Mouse (Mus musculus) testis, postnatal 10 days (tissue): ENCODE data around the gene Krt28.
A peak's percentile ranks its signal among the peaks of the same experiment; 100 is the strongest.

Source experiments
- DNase-seq: peaks from one replicate; pipeline ENCODE4 v3.0.0; 2021; ENCODE audit warnings: low spot score

Gene Krt28

GRCm38 (mm10) chr11:99374803-99375202, at the start of gene Krt28:
Gene Krt28, minus strand, starts transcription at chr11:99374903.
- no peak for DNase-seq

GRCm38 (mm10) chr11:99422159-99422558, 47.5 kb upstream of the Krt28 start, which contains the start of gene Krt12:
Gene Krt12, minus strand, starts transcription at chr11:99422259.
- no peak for DNase-seq

GRCm38 (mm10) chr11:99420586-99420985, 45.9 kb upstream of the Krt28 start:
- DNase-seq, result no peak

GRCm38 (mm10) chr11:99417819-99418218, 43.1 kb upstream of the Krt28 start:
- no peak for DNase-seq

DNA sequence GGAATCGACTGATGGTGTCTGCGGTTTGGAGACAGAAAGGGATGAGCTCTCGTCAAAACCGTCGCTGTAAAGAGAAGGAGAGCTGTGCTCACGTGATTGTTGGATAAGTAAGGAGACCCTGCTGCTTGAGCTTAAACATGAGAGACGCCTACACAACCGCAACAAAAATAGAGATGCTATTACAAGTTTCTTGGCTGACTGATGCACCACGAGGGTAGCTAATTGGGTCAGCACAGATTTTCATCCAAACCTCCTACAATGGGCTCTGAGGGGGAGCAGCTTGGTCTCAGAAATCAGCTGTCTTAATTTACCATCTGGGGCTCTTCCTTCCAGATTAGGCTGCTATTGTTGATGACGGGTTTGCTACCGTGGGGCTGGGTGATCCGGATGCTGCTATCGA, 42.2 kb upstream of the Krt28 start:
- no peak for DNase-seq

DNA sequence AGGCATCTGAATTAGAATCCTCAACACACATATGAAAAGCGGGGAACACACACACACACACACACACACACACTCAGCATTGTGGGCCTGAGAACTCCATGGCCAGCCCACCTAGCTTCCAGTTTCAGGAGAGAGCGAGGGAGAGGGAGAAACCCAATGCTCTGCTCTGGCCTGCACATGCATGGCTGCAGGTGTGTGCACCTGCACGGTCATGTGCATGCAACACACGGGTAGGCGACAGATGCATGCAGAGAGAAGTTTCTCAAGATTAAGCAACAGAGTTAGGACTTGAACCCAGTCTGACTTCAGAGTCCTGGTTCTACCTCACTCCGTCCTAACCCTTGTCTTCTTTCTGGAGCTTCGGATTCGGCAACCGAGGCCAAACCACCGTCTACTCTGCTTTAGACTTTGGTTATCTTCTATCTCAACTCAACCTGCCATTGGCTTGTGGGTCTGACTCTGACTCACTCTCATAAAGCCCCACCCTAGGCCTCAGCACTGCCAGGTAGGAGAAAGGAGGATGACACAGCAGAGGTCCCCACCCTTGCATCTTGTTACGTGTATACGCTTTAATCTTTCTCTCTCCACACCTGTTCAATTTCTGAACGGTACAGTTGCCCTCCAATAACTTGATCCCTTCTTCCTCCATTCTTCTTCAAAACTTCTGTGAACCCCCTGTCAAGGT, 39.9 kb upstream of the Krt28 start:
- DNase-seq, result no peak

DNA sequence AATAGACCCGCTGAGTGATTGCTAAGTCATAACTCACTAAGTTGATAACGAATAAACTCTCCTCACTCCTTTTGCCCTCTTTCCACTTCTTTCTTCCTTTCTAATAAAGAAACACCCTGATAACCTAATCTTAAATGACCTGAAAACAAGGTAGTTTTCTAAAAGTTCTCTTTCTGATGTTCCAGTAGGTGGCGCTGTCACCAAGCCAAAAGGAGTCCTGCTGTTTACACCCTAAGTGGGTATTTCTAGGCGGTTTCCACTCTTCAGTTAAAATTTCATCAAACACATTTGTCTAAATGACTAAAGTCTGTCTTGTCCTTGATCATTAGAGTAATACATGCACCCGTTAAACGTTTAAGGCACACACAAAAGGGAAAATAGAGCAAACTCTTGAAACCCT, 38.5 kb upstream of the Krt28 start:
- DNase-seq, result peak; percentile 76

DNA sequence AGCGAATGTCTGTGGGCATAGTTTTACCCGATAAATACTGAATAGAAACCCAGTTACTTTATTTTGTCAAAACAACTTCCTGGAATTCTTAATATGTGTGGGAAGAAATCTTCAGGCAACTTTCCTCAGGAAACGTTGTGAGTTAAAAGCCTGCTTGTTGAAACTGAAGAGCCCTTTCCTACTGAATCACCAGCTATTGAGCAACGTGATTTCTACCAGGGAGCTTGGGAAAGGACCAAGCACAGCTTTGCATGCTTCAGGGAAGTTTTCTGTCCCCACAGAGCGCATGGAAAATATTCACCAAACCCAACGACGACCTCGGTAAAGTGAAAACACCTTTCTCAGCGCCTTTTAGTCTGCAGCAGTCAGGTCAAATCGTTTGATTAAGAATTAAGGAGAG, 31.5 kb upstream of the Krt28 start:
- no peak for DNase-seq

GRCm38 (mm10) chr11:99399956-99400549, 25.4 kb upstream of the Krt28 start:
- no peak for DNase-seq

DNA sequence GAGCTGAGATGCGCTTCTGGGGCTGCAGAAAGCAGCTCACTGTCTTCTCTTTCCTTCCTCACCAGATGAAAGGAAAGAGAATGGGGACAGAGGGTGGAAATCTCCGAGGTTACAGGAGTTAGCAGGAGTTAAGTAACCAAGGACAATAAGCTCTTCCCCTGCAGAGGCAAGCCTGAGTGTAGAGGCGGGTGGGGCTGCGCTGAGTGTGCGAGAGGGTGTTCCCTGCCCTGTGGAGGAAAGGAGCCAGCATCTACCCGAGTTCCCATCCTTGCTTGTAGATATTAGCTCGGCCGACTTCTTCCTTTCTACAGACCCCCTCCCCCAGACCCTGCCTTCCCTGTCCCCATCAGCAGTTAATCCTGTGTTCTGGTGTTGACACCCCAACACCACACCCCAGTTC, 24.1 kb upstream of the Krt28 start:
- DNase-seq, result no peak

- no peak for DNase-seq
Observed at GRCm38 (mm10) chr11:99398084-99398483, 23.4 kb upstream of the Krt28 start.

DNA sequence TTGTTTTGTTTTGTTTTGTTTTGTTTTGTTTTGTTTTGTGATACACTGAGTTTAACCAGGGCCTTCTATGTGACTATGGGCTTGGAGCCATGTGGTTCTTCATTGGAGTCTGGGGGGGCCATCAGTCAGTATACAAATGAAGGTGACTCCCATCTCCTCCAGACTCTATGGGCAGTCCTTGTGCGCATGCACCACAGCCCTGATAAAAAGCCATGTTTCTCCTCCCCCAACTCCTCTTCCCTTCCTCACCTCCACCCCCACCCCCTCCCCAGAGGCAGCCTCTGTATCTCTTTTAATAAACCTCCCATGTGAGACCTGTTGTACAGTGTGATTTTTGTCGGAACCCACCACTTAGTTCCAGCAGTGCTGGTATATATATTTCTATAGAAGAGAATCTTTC, 22.0 kb upstream of the Krt28 start:
- no peak for DNase-seq

GRCm38 (mm10) chr11:99396034-99396433, 21.3 kb upstream of the Krt28 start:
- DNase-seq, result no peak

GRCm38 (mm10) chr11:99392492-99392891, 17.8 kb upstream of the Krt28 start:
- no peak for DNase-seq

- DNase-seq, result no peak
Observed at GRCm38 (mm10) chr11:99391375-99391774, 16.7 kb upstream of the Krt28 start.

GRCm38 (mm10) chr11:99390866-99391265, 16.2 kb upstream of the Krt28 start:
- DNase-seq, result no peak

GRCm38 (mm10) chr11:99389264-99389663, 14.6 kb upstream of the Krt28 start, which contains the start of gene Krt10:
Gene Krt10, minus strand, starts transcription at chr11:99389364.
- no peak for DNase-seq

- no peak for DNase-seq
Observed at GRCm38 (mm10) chr11:99388661-99389060, 14.0 kb upstream of the Krt28 start.

- peak; percentile 87 for DNase-seq
Observed at GRCm38 (mm10) chr11:99385813-99386721, 11.4 kb upstream of the Krt28 start.

GRCm38 (mm10) chr11:99379568-99379967, 4.9 kb upstream of the Krt28 start:
- peak; percentile 87 for DNase-seq

DNA sequence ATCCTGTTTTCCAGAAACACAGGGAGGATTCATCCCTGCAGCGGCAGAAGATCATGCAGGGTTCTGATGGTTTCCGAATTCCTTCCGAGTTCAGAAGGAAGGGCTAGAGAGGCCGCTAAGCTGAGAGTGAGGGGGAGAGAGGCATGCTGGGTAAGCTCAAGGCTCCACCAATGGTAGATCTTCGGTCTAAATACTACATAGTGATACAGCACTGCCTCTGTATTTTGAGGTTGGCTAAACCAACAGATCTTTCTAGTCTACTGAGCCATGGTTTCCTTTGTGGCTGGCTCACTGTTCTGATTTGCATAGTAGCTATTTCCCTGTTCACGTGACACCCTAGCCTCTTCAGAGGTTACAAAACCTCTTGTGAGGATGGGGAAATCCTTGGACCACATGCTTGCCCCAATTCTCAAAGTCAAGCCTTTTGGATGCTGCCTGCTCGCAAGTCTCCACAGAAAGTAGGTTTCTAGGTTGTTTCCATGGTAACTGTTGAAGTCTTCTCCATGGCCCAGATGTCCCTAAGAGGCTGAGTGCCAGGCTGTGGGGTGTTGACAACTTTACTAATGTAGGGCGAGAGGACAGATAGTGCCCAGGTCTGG, 4.8 kb downstream of the Krt28 start:
- no peak for DNase-seq

GRCm38 (mm10) chr11:99369229-99369628, 5.5 kb downstream of the Krt28 start:
- DNase-seq, result peak; percentile 50
